Mouse (Mus musculus): ENCODE measurements at regions not wholly inside any gene's neighbourhood (a gene's known extent, or its start where the extent isn't known, plus 50 kb on each side); places are given as distances from the start of the nearest gene placed in this dataset.

DNA sequence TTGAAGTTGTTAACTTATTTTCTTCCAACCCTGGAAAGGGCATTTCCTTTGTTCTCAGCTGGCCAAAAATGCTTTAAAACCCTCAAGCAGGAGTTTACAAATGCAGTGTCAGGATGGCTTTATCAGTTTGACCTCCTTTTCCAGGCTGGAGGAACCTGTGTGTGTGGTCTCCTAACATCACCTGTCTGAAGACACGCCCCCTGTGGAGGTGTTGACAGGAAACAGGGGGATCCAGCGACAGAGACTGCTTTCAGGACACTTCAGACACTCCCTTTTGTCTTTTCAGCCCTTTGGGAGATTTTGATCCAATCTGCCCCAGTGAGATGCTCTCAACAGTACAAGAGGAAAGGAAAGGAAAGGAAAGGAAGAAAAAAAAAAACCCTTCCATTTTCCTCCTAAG is 202.5 kb upstream of the Jade1 start:
- DNase-seq, result no peak

DNA sequence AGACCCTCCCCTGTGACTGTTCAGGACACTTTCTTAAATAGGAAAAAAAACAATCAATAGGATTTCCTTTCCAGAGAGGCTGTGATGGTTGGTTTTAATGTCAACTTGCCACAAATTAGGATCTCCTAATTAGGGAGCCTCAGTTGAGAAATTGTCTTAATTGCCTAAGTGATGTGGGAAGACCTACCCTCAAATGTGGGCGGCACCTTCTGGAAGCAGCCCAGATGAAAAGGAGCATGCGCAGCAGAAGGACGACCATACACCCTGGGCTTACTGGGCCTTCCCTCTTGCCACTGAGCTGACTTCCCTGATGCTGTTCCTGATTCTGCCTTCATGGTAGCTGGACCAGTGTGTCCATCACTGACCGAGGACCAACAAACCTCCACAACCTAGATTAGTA is 203.7 kb upstream of the Jade1 start:
- DNase-seq, result no peak

GRCm38 (mm10) chr3:41351091-41351685 is 204.3 kb upstream of the Jade1 start:
- no peak for DNase-seq

GRCm38 (mm10) chr3:41350331-41350730 is 205.2 kb upstream of the Jade1 start:
- no peak for DNase-seq

DNA sequence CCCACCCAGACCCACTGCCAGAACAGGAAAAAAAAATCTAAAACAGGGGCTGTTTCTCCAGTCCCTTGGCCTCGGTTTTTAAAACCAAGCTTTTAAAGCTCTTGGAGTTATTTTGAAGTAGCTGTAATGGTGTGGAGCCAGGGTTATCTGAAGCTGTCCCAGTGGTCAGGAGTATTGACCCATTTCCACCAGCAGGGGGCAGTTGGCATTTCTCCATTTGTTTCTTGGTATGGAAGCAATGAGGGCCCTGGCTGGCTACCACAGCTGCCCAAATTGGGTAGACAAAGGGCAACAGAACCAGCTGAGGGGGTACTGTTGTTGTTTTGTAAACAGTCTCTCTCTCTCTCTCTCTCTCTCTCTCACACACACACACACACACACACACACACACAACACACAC is 206.7 kb upstream of the Jade1 start:
- DNase-seq, result no peak

DNA sequence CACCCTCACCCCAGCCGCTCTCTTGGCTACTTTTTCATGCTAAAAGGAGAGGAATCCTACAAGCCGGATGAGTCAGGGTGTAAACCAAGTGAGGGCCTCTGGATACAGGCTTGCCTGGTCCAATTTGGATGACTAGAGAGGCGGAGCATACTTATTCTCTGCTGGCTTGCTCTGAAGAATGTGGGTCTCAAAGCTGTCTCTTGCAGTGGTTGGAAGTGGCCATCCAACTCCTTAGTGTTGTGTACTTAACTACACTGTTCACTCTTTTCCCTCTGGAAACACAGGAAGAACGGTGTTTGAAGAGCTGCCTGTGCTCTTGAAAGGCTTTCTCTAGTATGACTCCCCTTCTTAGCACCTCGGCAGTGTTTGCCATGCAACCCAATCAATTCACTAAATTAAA is 208.7 kb upstream of the Jade1 start:
- DNase-seq, result no peak

DNA sequence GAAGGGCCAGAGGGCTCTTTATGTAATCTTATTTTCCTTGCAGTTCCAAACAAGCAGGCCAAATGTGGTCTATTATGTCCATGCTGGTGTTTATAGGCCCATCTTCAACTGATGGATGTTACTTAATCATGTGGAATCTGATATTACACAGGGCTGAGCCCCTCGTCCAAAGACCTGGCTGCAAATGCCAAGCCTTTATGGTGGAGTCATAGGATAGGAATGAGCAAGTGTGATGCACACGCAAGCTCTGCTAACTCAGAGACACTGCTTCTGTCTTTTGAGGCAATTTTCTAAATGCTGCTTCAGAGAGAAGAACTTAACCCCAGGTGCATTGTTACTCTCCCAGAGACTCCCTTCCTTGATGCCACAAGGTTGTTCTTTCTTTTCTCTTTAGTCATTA is 212.1 kb upstream of the Jade1 start:
- DNase-seq, result no peak

DNA sequence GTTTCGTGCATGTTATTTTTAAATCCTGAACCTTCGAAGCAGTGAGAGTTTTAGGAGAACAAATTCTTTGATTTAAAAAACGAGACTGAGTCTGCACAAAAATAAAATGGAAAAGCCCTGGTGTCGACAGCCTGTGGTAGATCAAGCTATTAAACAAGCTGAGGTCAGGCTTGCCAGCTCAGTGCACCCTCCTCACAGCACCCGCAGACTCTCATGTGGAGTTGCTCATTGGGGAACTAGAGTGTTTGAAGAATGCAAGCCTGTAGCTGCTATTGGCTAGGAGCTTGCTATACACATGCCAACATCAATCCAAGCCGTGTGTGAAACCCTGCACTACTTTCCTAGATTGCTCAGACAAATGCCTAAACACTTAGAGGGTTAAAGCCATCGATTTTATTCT is 223.1 kb upstream of the Jade1 start:
- no peak for DNase-seq

- no peak for DNase-seq
These were observed 225.2 kb upstream of the Jade1 start for GRCm38 (mm10) chr3:41330356-41330755.

- no peak for DNase-seq
These were observed 226.7 kb upstream of the Jade1 start for GRCm38 (mm10) chr3:41328828-41329227.

- DNase-seq, result no peak
These were observed 229.1 kb upstream of the Jade1 start for GRCm38 (mm10) chr3:41326211-41327104.

- no peak for DNase-seq
These were observed 233.7 kb upstream of the Jade1 start for GRCm38 (mm10) chr3:41321808-41322207.

- no peak for DNase-seq
These were observed 236.2 kb upstream of the Jade1 start for GRCm38 (mm10) chr3:41319214-41319856.

- DNase-seq, result peak; percentile 6
These were observed 235.6 kb upstream of the Pgrmc2 start for GRCm38 (mm10) chr3:41318232-41319131.

GRCm38 (mm10) chr3:41317170-41317569 is 234.3 kb upstream of the Pgrmc2 start:
- no peak for DNase-seq

DNA sequence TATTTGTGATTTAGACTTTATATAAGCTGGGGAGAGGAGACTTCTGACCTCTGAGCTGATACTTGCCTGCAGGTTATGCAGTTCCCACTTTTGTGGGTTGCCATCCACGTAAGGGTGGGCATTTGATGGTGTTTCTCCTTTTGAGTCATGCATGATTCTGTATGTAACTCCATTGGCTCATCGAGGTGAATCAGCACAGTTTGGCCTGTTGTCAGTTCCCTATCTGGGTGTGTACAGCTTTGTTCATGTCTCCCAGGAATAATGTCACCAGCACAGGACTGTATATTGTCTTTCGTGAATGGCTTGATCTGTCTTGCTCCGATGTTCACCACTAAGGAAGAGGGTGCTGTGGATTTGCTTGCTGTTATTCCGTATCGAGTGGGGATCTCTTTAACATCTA is 229.6 kb upstream of the Pgrmc2 start:
- DNase-seq, result no peak

DNA sequence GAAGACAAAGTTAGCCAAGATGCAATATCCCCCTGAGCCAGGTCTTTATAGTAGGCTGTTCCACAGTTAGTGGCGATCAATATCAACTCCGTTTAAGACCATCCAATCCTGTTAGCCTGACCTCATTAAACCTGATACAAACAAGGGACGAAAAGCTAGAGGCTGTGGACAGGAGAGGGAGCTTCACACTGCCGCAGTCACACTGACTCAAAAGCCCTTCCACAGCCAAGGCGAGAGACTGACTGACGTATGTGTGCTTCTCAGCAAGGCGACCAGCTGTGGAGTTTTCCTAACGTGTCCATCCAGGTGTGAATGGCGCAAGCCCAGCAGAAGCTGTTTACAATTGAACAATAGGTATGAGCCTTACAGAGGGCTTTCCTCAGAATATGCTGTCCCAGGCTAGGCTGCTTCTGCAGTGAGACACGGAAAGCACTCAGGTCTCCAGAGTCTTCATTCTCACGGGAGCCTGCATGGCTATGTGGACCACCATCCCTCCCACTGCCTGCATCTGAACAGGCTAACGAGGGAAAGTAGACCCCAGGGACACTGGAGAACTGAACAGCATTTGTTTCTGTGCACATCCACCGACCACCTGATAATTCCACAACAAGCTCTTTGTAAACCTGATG is 224.7 kb upstream of the Pgrmc2 start:
- DNase-seq, result no peak

DNA sequence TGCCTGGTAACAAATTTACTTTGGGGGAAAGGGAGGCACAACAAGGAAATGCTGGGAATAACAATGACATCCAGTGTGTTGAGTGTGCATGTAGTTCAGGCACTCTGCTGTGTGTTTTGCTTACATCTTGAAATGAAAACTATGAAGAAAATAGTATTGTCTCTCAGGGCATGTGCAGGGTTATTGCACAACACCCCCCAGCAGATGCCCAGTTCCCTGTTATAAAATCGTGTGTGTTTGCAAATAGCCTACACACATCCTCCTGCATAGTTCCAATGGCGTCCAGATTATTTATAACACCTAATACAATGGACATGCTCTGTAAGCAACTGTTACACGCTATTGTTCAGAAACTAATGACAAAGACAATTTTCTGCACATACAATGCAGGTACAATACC is 220.0 kb upstream of the Pgrmc2 start:
- no peak for DNase-seq

GRCm38 (mm10) chr3:41298776-41299175 is 215.9 kb upstream of the Pgrmc2 start:
- DNase-seq, result no peak

DNA sequence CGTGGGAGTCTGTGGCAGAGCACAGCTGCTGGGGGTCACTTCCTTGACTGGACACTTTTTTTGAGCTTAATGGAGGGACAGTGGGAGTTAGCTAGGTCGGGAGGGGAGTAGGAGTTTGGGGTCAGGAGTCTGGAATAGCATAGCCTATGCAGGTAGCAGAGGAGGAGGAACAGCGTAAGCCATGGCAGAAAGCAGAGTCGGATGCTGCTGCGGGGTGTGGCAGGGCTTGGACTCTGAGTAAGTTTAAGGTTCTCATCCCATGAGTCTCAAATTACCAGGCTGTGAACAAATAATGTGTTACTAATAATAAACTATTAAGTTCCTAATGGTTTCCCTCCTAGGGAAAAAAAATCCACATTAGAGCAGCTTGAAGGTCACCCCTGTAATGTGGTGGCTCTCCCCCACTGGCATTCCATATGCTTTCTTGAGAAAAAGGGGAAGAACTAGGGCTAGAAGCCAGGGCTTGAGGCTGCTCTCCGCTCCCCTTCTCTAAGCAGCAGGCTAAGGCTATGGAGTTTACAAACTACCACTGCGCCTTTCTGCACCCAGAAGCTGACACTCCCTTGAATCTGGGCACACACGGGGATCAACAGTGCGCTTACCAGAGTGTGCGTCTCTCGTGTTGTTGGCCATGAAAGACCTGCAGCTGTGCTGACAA is 213.4 kb upstream of the Pgrmc2 start:
- DNase-seq, result peak; percentile 7

- DNase-seq, result peak; percentile 15
These were observed 212.3 kb upstream of the Pgrmc2 start for GRCm38 (mm10) chr3:41295150-41295549.
